Mouse (Mus musculus): Measurements from ENCODE around the gene Tmem262. TPM values are rescaled to one million over a fixed set of nuclear protein-coding genes. Genes with fewer than 3 reads are reported as not detected.

Tmem262 gene
- polyA plus RNA-seq, 1 experiment from 2014 or later = not detected

GRCm38 (mm10) chr19:6058966-6059365 is 20.9 kb upstream of the Tmem262 start:
- no peak for DNase-seq (ENCODE audit: low spot score)

GRCm38 (mm10) chr19:6061021-6061533 is 18.8 kb upstream of the Tmem262 start, which contains the start of gene Znhit2:
TSS of gene Znhit2 (plus strand) at chr19:6061192.
- peak; percentile 97 for DNase-seq (ENCODE audit: low spot score)

GRCm38 (mm10) chr19:6061641-6062302 is 18.1 kb upstream of the Tmem262 start:
- peak; percentile 71 for DNase-seq (ENCODE audit: low spot score)

GRCm38 (mm10) chr19:6062418-6062817 is 17.4 kb upstream of the Tmem262 start:
- no peak for DNase-seq (ENCODE audit: low spot score)

GRCm38 (mm10) chr19:6063081-6063480 is 16.8 kb upstream of the Tmem262 start:
- no peak for DNase-seq (ENCODE audit: low spot score)

GRCm38 (mm10) chr19:6066571-6066970 is 13.3 kb upstream of the Tmem262 start:
- no peak for DNase-seq (ENCODE audit: low spot score)

GRCm38 (mm10) chr19:6067011-6067723 is 12.7 kb upstream of the Tmem262 start:
- DNase-seq (ENCODE audit: low spot score) = peak; percentile 88

- peak; percentile 87 for DNase-seq (ENCODE audit: low spot score)
These were observed 12.0 kb upstream of the Tmem262 start, which contains the start of gene Tm7sf2 for GRCm38 (mm10) chr19:6067724-6068415. TSS of gene Tm7sf2 (minus strand) at chr19:6068373.

- DNase-seq (ENCODE audit: low spot score) = peak; percentile 30
These were observed 10.9 kb upstream of the Tmem262 start for GRCm38 (mm10) chr19:6068951-6069350.

GRCm38 (mm10) chr19:6069851-6070250 is 10.0 kb upstream of the Tmem262 start:
- no peak for DNase-seq (ENCODE audit: low spot score)

- no peak for DNase-seq (ENCODE audit: low spot score)
These were observed 9.1 kb upstream of the Tmem262 start for GRCm38 (mm10) chr19:6070571-6071250.

GRCm38 (mm10) chr19:6071261-6071660 is 8.6 kb upstream of the Tmem262 start:
- DNase-seq (ENCODE audit: low spot score) = no peak

GRCm38 (mm10) chr19:6073889-6074288 is 5.9 kb upstream of the Tmem262 start:
- DNase-seq (ENCODE audit: low spot score) = no peak

GRCm38 (mm10) chr19:6076564-6077393 is 3.1 kb upstream of the Tmem262 start, which contains the start of gene Vps51:
TSS of gene Vps51 (minus strand) at chr19:6077231.
- peak; percentile 90 for DNase-seq (ENCODE audit: low spot score)

GRCm38 (mm10) chr19:6082156-6082555 is 2.3 kb downstream of the Tmem262 start, which contains the start of gene Gm28374:
TSS of gene Gm28374 (minus strand) at chr19:6082256.
- no peak for DNase-seq (ENCODE audit: low spot score)

- peak; percentile 99 for DNase-seq (ENCODE audit: low spot score)
These were observed 4.8 kb downstream of the Tmem262 start, which contains the start of the genes Zfpl1 and Cdca5 for GRCm38 (mm10) chr19:6084478-6085248. TSS of gene Zfpl1 (minus strand) at chr19:6084956. TSS of gene Cdca5 (plus strand) at chr19:6084983.

GRCm38 (mm10) chr19:6085417-6085879 is 5.6 kb downstream of the Tmem262 start:
- peak; percentile 67 for DNase-seq (ENCODE audit: low spot score)

- DNase-seq (ENCODE audit: low spot score) = no peak
These were observed 9.0 kb downstream of the Tmem262 start for GRCm38 (mm10) chr19:6088841-6089240.

GRCm38 (mm10) chr19:6094119-6094518 is 14.3 kb downstream of the Tmem262 start, which contains the start of gene AC131692.1:
TSS of gene AC131692.1 (plus strand) at chr19:6094419.
- DNase-seq (ENCODE audit: low spot score) = no peak
